Mouse (Mus musculus) stomach, embryonic 15.5 days (tissue): ENCODE measurements at regions not wholly inside any gene's neighbourhood (a gene's known extent, or its start where the extent isn't known, plus 50 kb on each side); places are given as distances from the start of the nearest gene placed in this dataset.

ENCODE experiments used
- ATAC-seq: fragments of 200-750 bp; cut with Nextera tagmentation; 2 replicates; pipeline ENCODE4 v1.8.0; 2017; ENCODE audit warnings: low read depth, moderate number of reproducible peaks, moderate TSS enrichment; ENCODE audit not compliant: insufficient read depth, low FRiP score
- H3K27ac ChIP-seq: fragments of 300-500 bp; sonication (generic); 2 replicates; pipeline ENCODE4 v1.5.1; 2015; ENCODE audit warnings: mild to moderate bottlenecking, inconsistent platforms
- H3K27me3 ChIP-seq: fragments of 300-500 bp; sonication (generic); replicated peaks from 2 replicates; pipeline ENCODE4 v1.6.1; 2015; ENCODE audit warnings: inconsistent platforms
- H3K36me3 ChIP-seq: fragments of 300-500 bp; sonication (generic); 2 replicates; pipeline ENCODE4 v1.6.1; 2015; ENCODE audit warnings: inconsistent platforms
- H3K4me1 ChIP-seq: fragments of 300-500 bp; sonication (generic); 2 replicates; pipeline ENCODE4 v1.6.1; 2015; ENCODE audit warnings: inconsistent platforms
- H3K4me2 ChIP-seq: fragments of 300-500 bp; sonication (generic); 2 replicates; pipeline ENCODE4 v1.6.1; 2015; ENCODE audit warnings: mild to moderate bottlenecking, inconsistent platforms
- H3K4me3 ChIP-seq: fragments of 300-500 bp; sonication (generic); replicated peaks from 2 replicates; pipeline ENCODE4 v1.5.1; 2015; ENCODE audit warnings: inconsistent platforms
- H3K9ac ChIP-seq: fragments of 300-500 bp; sonication (generic); 2 replicates; pipeline ENCODE4 v1.6.1; 2015; ENCODE audit warnings: inconsistent platforms
- H3K9me3 ChIP-seq: fragments of 300-500 bp; sonication (generic); 2 replicates; pipeline ENCODE4 v1.6.1; 2016; ENCODE audit warnings: inconsistent platforms
- WGBS: fragments of 180-500 bp; shearing (Covaris S2); methylation state at CpG from one replicate; pipeline ENCODE4 v1.1.7; 2015; 5-methylcytosine and 5-hydroxymethylcytosine counted together

GRCm38 (mm10) chr19:14351728-14352340 lies 246.0 kb downstream of the Tle4 start:
- WGBS: 50% methylated on average over 4 of the region's 4 CpGs
- no peak overlapping the region for H3K4me3 ChIP-seq
- no peaks in the 10 kb centered on the region for H3K27me3 ChIP-seq
- H3K4me1 ChIP-seq: no peaks in the 10 kb centered on the region
- no peak overlapping the region for H3K27ac ChIP-seq
- no peak overlapping the region for H3K9ac ChIP-seq
- H3K9me3 ChIP-seq: no peaks in the 10 kb centered on the region
- ATAC-seq: no peak
- no peak overlapping the region for H3K4me2 ChIP-seq
- H3K36me3 ChIP-seq: no peaks in the 10 kb centered on the region

GRCm38 (mm10) chr19:14352551-14352950 lies 245.3 kb downstream of the Tle4 start:
- H3K27me3 ChIP-seq: no peaks in the 10 kb centered on the region
- H3K36me3 ChIP-seq: no peaks in the 10 kb centered on the region
- H3K4me2 ChIP-seq: no peak overlapping the region
- H3K4me3 ChIP-seq: no peak overlapping the region
- no peaks in the 10 kb centered on the region for H3K4me1 ChIP-seq
- WGBS: 84% methylated on average over 3 of the region's 3 CpGs
- no peaks in the 10 kb centered on the region for H3K9me3 ChIP-seq
- H3K9ac ChIP-seq: no peak overlapping the region
- H3K27ac ChIP-seq: no peak overlapping the region
- ATAC-seq: no peak

GRCm38 (mm10) chr19:14353151-14353550 lies 244.7 kb downstream of the Tle4 start:
- Histone ChIP-seq H3K9me3 (no peaks in the 10 kb centered on the region), H3K9ac (no peak overlapping the region), H3K36me3 (no peaks in the 10 kb centered on the region), H3K4me3 (no peak overlapping the region), H3K4me1 (no peaks in the 10 kb centered on the region), H3K27ac (no peak overlapping the region), H3K4me2 (no peak overlapping the region), H3K27me3 (no peaks in the 10 kb centered on the region)
- ATAC-seq: no peak
- WGBS: 83% methylated on average over 4 of the region's 4 CpGs

- 76% methylated on average over 2 of the region's 2 CpGs for WGBS
These were observed 242.7 kb downstream of the Tle4 start for GRCm38 (mm10) chr19:14355128-14355527.

GRCm38 (mm10) chr19:14355946-14356345 lies 241.9 kb downstream of the Tle4 start:
- Histone ChIP-seq H3K9me3 (no peaks in the 10 kb centered on the region), H3K4me3 (no peak overlapping the region), H3K27me3 (no peaks in the 10 kb centered on the region), H3K27ac (no peak overlapping the region), H3K9ac (no peak overlapping the region), H3K4me2 (no peak overlapping the region), H3K4me1 (no peaks in the 10 kb centered on the region), H3K36me3 (no peaks in the 10 kb centered on the region)
- ATAC-seq: no peak

More at GRCm38 (mm10) chr19:14355128-14355527, 242.7 kb downstream of the Tle4 start:
- Histone ChIP-seq H3K36me3 (no peaks in the 10 kb centered on the region), H3K4me2 (no peak overlapping the region), H3K27me3 (no peaks in the 10 kb centered on the region), H3K27ac (no peak overlapping the region), H3K9ac (no peak overlapping the region), H3K4me1 (no peaks in the 10 kb centered on the region), H3K9me3 (no peaks in the 10 kb centered on the region), H3K4me3 (no peak overlapping the region)
- no peak for ATAC-seq

- WGBS: 86% methylated on average over 5 of the region's 5 CpGs
- no peak for ATAC-seq
- H3K27ac ChIP-seq: no peak overlapping the region
These were observed 237.2 kb downstream of the Tle4 start for GRCm38 (mm10) chr19:14360611-14361010.

GRCm38 (mm10) chr19:14369098-14369604 lies 228.7 kb downstream of the Tle4 start:
- Histone ChIP-seq H3K27ac (no peak overlapping the region), H3K4me1 (no peaks in the 10 kb centered on the region), H3K4me2 (no peak overlapping the region), H3K36me3 (no peaks in the 10 kb centered on the region), H3K27me3 (no peaks in the 10 kb centered on the region), H3K9ac (no peak overlapping the region), H3K4me3 (no peak overlapping the region), H3K9me3 (no peaks in the 10 kb centered on the region)
- no peak for ATAC-seq
- WGBS: 75% methylated on average over 12 of the region's 12 CpGs

More at GRCm38 (mm10) chr19:14360611-14361010, 237.2 kb downstream of the Tle4 start:
- Histone ChIP-seq H3K4me1 (no peaks in the 10 kb centered on the region), H3K27me3 (no peaks in the 10 kb centered on the region), H3K4me3 (no peak overlapping the region), H3K36me3 (no peaks in the 10 kb centered on the region), H3K9me3 (no peaks in the 10 kb centered on the region), H3K4me2 (no peak overlapping the region), H3K9ac (no peak overlapping the region)

- Histone ChIP-seq H3K4me3 (no peak overlapping the region), H3K4me1 (no peaks in the 10 kb centered on the region), H3K27me3 (no peaks in the 10 kb centered on the region), H3K9me3 (no peaks in the 10 kb centered on the region), H3K27ac (no peak overlapping the region), H3K9ac (no peak overlapping the region), H3K4me2 (no peak overlapping the region), H3K36me3 (no peaks in the 10 kb centered on the region)
- ATAC-seq: no peak
- WGBS: 83% methylated on average over 5 of the region's 5 CpGs
These were observed 226.5 kb downstream of the Tle4 start for GRCm38 (mm10) chr19:14371360-14371759.

- 84% methylated on average over 4 of the region's 4 CpGs for WGBS
- ATAC-seq: no peak
- H3K36me3 ChIP-seq: no peaks in the 10 kb centered on the region
These were observed 223.9 kb downstream of the Tle4 start for GRCm38 (mm10) chr19:14373996-14374395.

GRCm38 (mm10) chr19:14380898-14381297 lies 217.0 kb downstream of the Tle4 start:
- Histone ChIP-seq H3K4me3 (no peak overlapping the region), H3K4me2 (no peak overlapping the region), H3K27me3 (no peaks in the 10 kb centered on the region), H3K9ac (no peak overlapping the region), H3K27ac (no peak overlapping the region), H3K9me3 (no peaks in the 10 kb centered on the region), H3K36me3 (no peaks in the 10 kb centered on the region), H3K4me1 (no peaks in the 10 kb centered on the region)
- ATAC-seq: no peak

More at GRCm38 (mm10) chr19:14373996-14374395, 223.9 kb downstream of the Tle4 start:
- Histone ChIP-seq H3K4me3 (no peak overlapping the region), H3K4me2 (no peak overlapping the region), H3K27ac (no peak overlapping the region), H3K4me1 (no peaks in the 10 kb centered on the region), H3K9me3 (no peaks in the 10 kb centered on the region), H3K9ac (no peak overlapping the region), H3K27me3 (no peaks in the 10 kb centered on the region)

- Histone ChIP-seq H3K27ac (no peak overlapping the region), H3K4me2 (no peak overlapping the region), H3K4me1 (no peaks in the 10 kb centered on the region), H3K9ac (no peak overlapping the region), H3K27me3 (no peaks in the 10 kb centered on the region), H3K4me3 (no peak overlapping the region), H3K9me3 (no peaks in the 10 kb centered on the region), H3K36me3 (no peaks in the 10 kb centered on the region)
- no peak for ATAC-seq
- WGBS: 82% methylated on average over 5 of the region's 5 CpGs
These were observed 210.1 kb downstream of the Tle4 start for GRCm38 (mm10) chr19:14387796-14388195.

- no peak overlapping the region for H3K9ac ChIP-seq
- H3K9me3 ChIP-seq: no peaks in the 10 kb centered on the region
- H3K36me3 ChIP-seq: no peaks in the 10 kb centered on the region
- H3K4me2 ChIP-seq: no peak overlapping the region
- H3K4me1 ChIP-seq: no peaks in the 10 kb centered on the region
- no peak for ATAC-seq
- no peaks in the 10 kb centered on the region for H3K27me3 ChIP-seq
- no peak overlapping the region for H3K4me3 ChIP-seq
- 44% methylated on average over 4 of the region's 4 CpGs for WGBS
- no peak overlapping the region for H3K27ac ChIP-seq
These were observed 209.3 kb downstream of the Tle4 start for GRCm38 (mm10) chr19:14388539-14388938.
